In genomic region chr5:17289028-17289427, GRCm38 (mm10) we compare ENCODE assay signal across 23 mouse cellular contexts.
A peak's percentile ranks its signal among the peaks of the same experiment; 100 is the strongest.
DNase-seq lines count a peak whose midpoint lies in the region; ATAC-seq and TF ChIP-seq lines count a peak whose summit lies in the region.
"Had no signal": no experiment of that assay in that cellular context is flagged by ENCODE, and none has a peak within 500 bp of the region (broad histone marks: within the 10 kb centered on the region; RNA-seq: fewer than 3 reads in every experiment).

No protein-coding gene starts in this region.

- H3K79me2 ChIP-seq in MEL (ENCODE audit: control insufficient read depth, insufficient read depth, low read length, poor library complexity): no peaks in the 10 kb centered on the region
- no peaks in the 10 kb centered on the region for H3K79me2 ChIP-seq in heart, adult 2 months (replicated peaks; ENCODE audit: control insufficient read depth, insufficient read depth, low read length)

- peaks cover 0 to 15% of the 10 kb centered on the region in 2 experiments; a peak in 2 of 4 replicates for H3K4me1 ChIP-seq in MEL (ENCODE audit: control insufficient read depth in 1 of 2, insufficient read depth in 2 of 2, low read length in 2 of 2)
- H3K4me1 ChIP-seq in forebrain, postnatal 0 days (ENCODE audit: insufficient read depth): no peaks in the 10 kb centered on the region
- H3K4me1 ChIP-seq in heart, adult 2 months (ENCODE audit: control insufficient read depth, insufficient read depth, low read length): no peaks in the 10 kb centered on the region

- peak overlapping the region in 1 of 2 experiments; percentile 32; a peak in 1 of 4 replicates for H3K4me3 ChIP-seq in MEL (ENCODE audit: control insufficient read depth in 1 of 2, insufficient read depth in 1 of 2, low read depth in 2 of 2, low read length in 2 of 2)
- no peak overlapping the region for H3K4me3 ChIP-seq in forebrain, postnatal 0 days (ENCODE audit: low read depth, low read length)
- no peak overlapping the region for H3K4me3 ChIP-seq in heart, adult 2 months

- intact Hi-C loops in heart, adult 2 months (cut with DNase I): no loop called here

- no peaks in the 10 kb centered on the region for H3K27me3 ChIP-seq in MEL (ENCODE audit: control insufficient read depth in 1 of 2, insufficient read depth in 2 of 2, low read length in 2 of 2)
- H3K27me3 ChIP-seq in forebrain, postnatal 0 days (ENCODE audit: insufficient read depth, low read length): no peaks in the 10 kb centered on the region
- no peaks in the 10 kb centered on the region for H3K27me3 ChIP-seq in heart, adult 2 months (ENCODE audit: control insufficient read depth, insufficient read depth, low read length)
- H3K27me3 ChIP-seq: CH12.LX, Patski had no signal

- TF ChIP-seq RAD21 in MEL (IDR thresholded peaks at IDR 0.05; ENCODE audit: low read depth, low read length): no peak

- ATAC-seq in common myeloid progenitor, adult 5-6 weeks (replicated peaks; ENCODE audit: low read depth, poor library complexity, severe bottlenecking): peak; percentile 32; the same call in 1 of the 2 replicates
- ATAC-seq in forebrain, postnatal 0 days: no peak
- ATAC-seq: activated CD4-positive, CD25-positive, alpha-beta regulatory T cell, adult 4 months; CD4-positive, CD25-positive, alpha-beta regulatory T cell, adult 4 months; Patski had no signal

- 53% methylated on average over 1 of the region's 1 CpGs for WGBS in forebrain, postnatal 0 days
- 44% methylated on average over 1 of the region's 1 CpGs for WGBS in heart, adult 2 months

- no peak overlapping the region for H3K9ac ChIP-seq in MEL (ENCODE audit: control insufficient read depth, low read depth, low read length, poor library complexity, severe bottlenecking)
- no peak overlapping the region for H3K9ac ChIP-seq in forebrain, postnatal 0 days
- no peak overlapping the region for H3K9ac ChIP-seq in heart, adult 2 months (ENCODE audit: low read depth, low read length)

- peak; percentile 64 to 66 for TF ChIP-seq EP300 in MEL (IDR thresholded peaks at IDR 0.05; ENCODE audit: low read depth in 1 of 2, low read length in 2 of 2)
- TF ChIP-seq EP300 in heart, adult 2 months (IDR thresholded peaks at IDR 0.05; ENCODE audit: insufficient read depth, low read depth, low read length): no peak

- TF ChIP-seq POLR2A in MEL (IDR thresholded peaks at IDR 0.05; ENCODE audit: control insufficient read depth in 1 of 2, insufficient read depth in 1 of 2, low read depth in 1 of 2, low read length in 2 of 2, poor library complexity in 1 of 2): no peak
- no peak for TF ChIP-seq POLR2A in heart, adult 2 months (IDR thresholded peaks at IDR 0.05; ENCODE audit: insufficient read depth, low read depth, low read length)

- DNase-seq in MEL (ENCODE audit: low read depth, low spot score): peak; percentile 56
- peak; percentile 15 for DNase-seq in MEL-GATA-1-ER (ENCODE audit: extremely low read depth, low read depth)
- no peak for DNase-seq in urinary bladder, postnatal 10 days (ENCODE audit: low spot score)
- DNase-seq in forebrain, postnatal 0 days: no peak
- no peak for DNase-seq in heart, adult 2 months
- DNase-seq: adrenal gland, adult 2 months; adrenal gland, adult 8-10 months; adrenal gland, postnatal 10 days; adrenal gland, postnatal 14 days; adrenal gland, postnatal 25 days; adrenal gland, postnatal 36 days; B cell, adult 2 months; cerebellum, adult 11 months; cerebellum, adult 11-12 months; cerebellum, adult 18-20 months; cerebellum, adult 2 months; cerebellum, adult 8-10 months had no signal

- no peak overlapping the region for H3K27ac ChIP-seq in MEL (ENCODE audit: control insufficient read depth, low read depth, low read length)
- no peak overlapping the region for H3K27ac ChIP-seq in forebrain, postnatal 0 days (ENCODE audit: low read depth, low read length)
- H3K27ac ChIP-seq in heart, adult 2 months: no peak overlapping the region

- TF ChIP-seq CTCF in MEL (IDR thresholded peaks at IDR 0.05 in 2 of 3, conservative IDR thresholded peaks at IDR 0.05 in 1 of 3; ENCODE audit: control insufficient read depth in 1 of 3, insufficient read depth in 1 of 3, low read depth in 2 of 3, low read length in 3 of 3, poor library complexity in 1 of 3, severe bottlenecking in 1 of 3): no peak
- TF ChIP-seq CTCF in forebrain, postnatal 0 days (IDR thresholded peaks at IDR 0.05; ENCODE audit: low read depth): no peak
- no peak for TF ChIP-seq CTCF in heart, adult 2 months (IDR thresholded peaks at IDR 0.05)

- no peaks in the 10 kb centered on the region for H3K9me3 ChIP-seq in MEL (replicated peaks; ENCODE audit: insufficient read depth, low read length)
- H3K9me3 ChIP-seq in forebrain, postnatal 0 days (ENCODE audit: low read length): no peaks in the 10 kb centered on the region
- H3K9me3 ChIP-seq: G1E had no signal

- H3K4me2 ChIP-seq in forebrain, postnatal 0 days (ENCODE audit: low read depth): no peak overlapping the region

- peaks cover 0 to 4% of the 10 kb centered on the region in 2 experiments; a peak in 2 of 4 replicates for H3K36me3 ChIP-seq in MEL (ENCODE audit: control insufficient read depth in 1 of 2, insufficient read depth in 2 of 2, low read length in 2 of 2)
- H3K36me3 ChIP-seq in forebrain, postnatal 0 days (ENCODE audit: insufficient read depth): no peaks in the 10 kb centered on the region
- H3K36me3 ChIP-seq in heart, adult 2 months (ENCODE audit: control insufficient read depth, insufficient read depth, low read length): no peaks in the 10 kb centered on the region
- H3K36me3 ChIP-seq: G1E had no signal

TF ChIP-seq in MEL, 35 proteins besides CTCF, POLR2A, EP300 and RAD21:
- TF ChIP-seq CHD2 (IDR thresholded peaks at IDR 0.05; ENCODE audit: low read length) (no peak), MXI1 (IDR thresholded peaks at IDR 0.05; ENCODE audit: low read depth, low read length) (peak; percentile 20; the same call in 1 of the 2 replicates), KAT2A (conservative IDR thresholded peaks at IDR 0.05; ENCODE audit: low read depth, low read length) (no peak), JUND (IDR thresholded peaks at IDR 0.05; ENCODE audit: low read depth, low read length) (no peak), RCOR1 (IDR thresholded peaks at IDR 0.05; ENCODE audit: low read depth, low read length) (no peak), ZMIZ1 (IDR thresholded peaks at IDR 0.05; ENCODE audit: low read depth, low read length) (no peak), SIN3A (IDR thresholded peaks at IDR 0.05; ENCODE audit: low read length) (0 out of 2 replicates have a peak, but pooled peaks have one; percentile 22), ELF1 (IDR thresholded peaks at IDR 0.05; ENCODE audit: low read depth, low read length) (no peak), TCF12 (IDR thresholded peaks at IDR 0.05; ENCODE audit: low read depth, low read length) (peak; percentile 61), HCFC1 (IDR thresholded peaks at IDR 0.05; ENCODE audit: low read depth, low read length) (no peak), CHD1 (IDR thresholded peaks at IDR 0.05; ENCODE audit: low read depth, low read length) (no peak), MEF2A (IDR thresholded peaks at IDR 0.05; ENCODE audit: extremely low read depth, insufficient replicate concordance, low read depth, low read length, poor library complexity, severe bottlenecking) (no peak), ETS1 (IDR thresholded peaks at IDR 0.05; ENCODE audit: low read depth, low read length) (0 out of 2 replicates have a peak, but pooled peaks have one; percentile 30), MYC (IDR thresholded peaks at IDR 0.05; ENCODE audit: low read depth, low read length) (peak; percentile 80), MAFK (IDR thresholded peaks at IDR 0.05; ENCODE audit: borderline replicate concordance, low read depth, low read length) (no peak), MYB (IDR thresholded peaks at IDR 0.05; ENCODE audit: low read depth, low read length) (no peak), USF2 (IDR thresholded peaks at IDR 0.05; ENCODE audit: borderline replicate concordance in 1 of 2, insufficient read depth in 1 of 2, low read depth in 1 of 2, low read length in 2 of 2) (no peak)

Comparison
In these comparisons a context has a peak if more than half of its experiments do, and no peak if none do; other contexts are left out.
1. DNase-seq: peak in MEL (single experiment) and MEL-GATA-1-ER (single experiment); none in urinary bladder, postnatal 10 days (single experiment), forebrain, postnatal 0 days (single experiment) and heart, adult 2 months (0 of 2).